Mouse (Mus musculus) limb, embryonic 12.5 days (tissue): ENCODE data around the gene Cyp2w1. TPM values are rescaled to one million over a fixed set of nuclear protein-coding genes. Genes with fewer than 3 reads are reported as not detected.

Source experiments
- ATAC-seq: fragments of 200-750 bp; cut with Nextera tagmentation; 2 replicates; pipeline ENCODE4 v1.8.0; 2017; ENCODE audit warnings: low read depth, moderate TSS enrichment; ENCODE audit not compliant: insufficient number of reproducible peaks, insufficient read depth, low FRiP score, low TSS enrichment
- H3K27ac ChIP-seq: fragments of 300-500 bp; sonication (generic); 2 replicates; pipeline ENCODE4 v1.5.1; 2016; ENCODE audit warnings: mild to moderate bottlenecking, moderate library complexity
- H3K27me3 ChIP-seq: fragments of 300-500 bp; sonication (generic); 2 replicates; pipeline ENCODE4 v1.6.1; 2016; ENCODE audit warnings: mild to moderate bottlenecking, moderate library complexity
- H3K36me3 ChIP-seq: fragments of 300-500 bp; sonication (generic); 2 replicates; pipeline ENCODE4 v1.6.1; 2016; ENCODE audit warnings: mild to moderate bottlenecking, moderate library complexity
- H3K4me1 ChIP-seq: fragments of 300-500 bp; sonication (generic); replicated peaks from 2 replicates; pipeline ENCODE4 v1.6.1; 2016
- H3K4me2 ChIP-seq: fragments of 300-500 bp; sonication (generic); 2 replicates; pipeline ENCODE4 v1.6.1; 2016; ENCODE audit warnings: mild to moderate bottlenecking, moderate library complexity
- H3K4me3 ChIP-seq: fragments of 300-500 bp; sonication (generic); replicated peaks from 2 replicates; pipeline ENCODE4 v1.5.1; 2016; ENCODE audit warnings: mild to moderate bottlenecking
- H3K9ac ChIP-seq: fragments of 300-500 bp; sonication (generic); replicated peaks from 2 replicates; pipeline ENCODE4 v1.6.1; 2016; ENCODE audit warnings: mild to moderate bottlenecking, moderate library complexity
- H3K9me3 ChIP-seq: fragments of 300-500 bp; sonication (generic); 2 replicates; pipeline ENCODE4 v1.6.1; 2016; ENCODE audit warnings: mild to moderate bottlenecking, moderate library complexity
- WGBS: fragments of 180-500 bp; shearing (Covaris S2); methylation state at CpG from one replicate; pipeline ENCODE4 v1.1.7; 2016; 5-methylcytosine and 5-hydroxymethylcytosine counted together
- polyA plus RNA-seq: library from polyadenylated mRNA; unstranded; fragments of >200 nt; fragmentation: Nextera tagmentation; extraction: Ambion mirVana; gene quantifications from 2 replicates; pipeline ENCODE4 v1.2.1, GENCODE M21; 2016

The Cyp2w1 gene
- polyA plus RNA-seq, 1 experiment from 2014 or later, result 0.90 TPM

- Histone ChIP-seq H3K27ac (no peak overlapping the region), H3K9ac (no peak overlapping the region), H3K27me3 (no peaks in the 10 kb centered on the region), H3K4me2 (no peak overlapping the region), H3K4me3 (no peak overlapping the region), H3K4me1 (peaks cover 30% of the 10 kb centered on the region), H3K36me3 (0 out of 2 replicates have a peak, but pooled peaks cover 3% of the 10 kb centered on the region), H3K9me3 (no peaks in the 10 kb centered on the region)
- 84% methylated on average over 11 of the region's 11 CpGs for WGBS
- ATAC-seq, result no peak
Observed at GRCm38 (mm10) chr5:139366484-139366883, 14.1 kb downstream of the Cyp2w1 start.

- ATAC-seq, result no peak
- 0 out of 2 replicates have a peak, but pooled peaks cover 3% of the 10 kb centered on the region for H3K36me3 ChIP-seq
- H3K4me1 ChIP-seq, result peaks cover 39% of the 10 kb centered on the region
- H3K4me2 ChIP-seq, result no peak overlapping the region
- H3K9me3 ChIP-seq, result no peaks in the 10 kb centered on the region
- H3K27ac ChIP-seq, result no peak overlapping the region
- no peak overlapping the region for H3K4me3 ChIP-seq
- no peaks in the 10 kb centered on the region for H3K27me3 ChIP-seq
- H3K9ac ChIP-seq, result no peak overlapping the region
- WGBS, result 92% methylated on average over 4 of the region's 4 CpGs
Observed at GRCm38 (mm10) chr5:139367884-139368458, 15.6 kb downstream of the Cyp2w1 start.

- no peak for ATAC-seq
- no peaks in the 10 kb centered on the region for H3K27me3 ChIP-seq
- H3K4me3 ChIP-seq, result no peak overlapping the region
- H3K27ac ChIP-seq, result no peak overlapping the region
- H3K4me2 ChIP-seq, result no peak overlapping the region
- H3K36me3 ChIP-seq, result 0 out of 2 replicates have a peak, but pooled peaks cover under 1% of the 10 kb centered on the region
- WGBS, result 83% methylated on average over 11 of the region's 11 CpGs
- no peaks in the 10 kb centered on the region for H3K9me3 ChIP-seq
- no peak overlapping the region for H3K9ac ChIP-seq
- peaks cover 39% of the 10 kb centered on the region for H3K4me1 ChIP-seq
Observed at GRCm38 (mm10) chr5:139368638-139369320, 16.4 kb downstream of the Cyp2w1 start.

- WGBS, result 81% methylated on average over 6 of the region's 6 CpGs
- Histone ChIP-seq H3K9ac (peak overlapping the region; percentile 28; the same call in 1 of the 2 replicates), H3K27me3 (no peaks in the 10 kb centered on the region), H3K4me1 (peaks cover 28% of the 10 kb centered on the region), H3K4me2 (no peak overlapping the region), H3K4me3 (no peak overlapping the region), H3K36me3 (no peaks in the 10 kb centered on the region), H3K9me3 (no peaks in the 10 kb centered on the region), H3K27ac (no peak overlapping the region)
- no peak for ATAC-seq
Observed at GRCm38 (mm10) chr5:139370336-139370735, 17.9 kb downstream of the Cyp2w1 start.

GRCm38 (mm10) chr5:139371118-139371517, 18.7 kb downstream of the Cyp2w1 start:
- peak overlapping the region; percentile 66 for H3K4me3 ChIP-seq
- no peaks in the 10 kb centered on the region for H3K36me3 ChIP-seq
- 66% methylated on average over 5 of the region's 5 CpGs for WGBS
- peaks cover 22% of the 10 kb centered on the region for H3K4me1 ChIP-seq
- H3K4me2 ChIP-seq, result peak overlapping the region; percentile 79
- H3K27ac ChIP-seq, result 0 out of 2 replicates have a peak overlapping the region, but pooled peaks have one; percentile 13
- no peaks in the 10 kb centered on the region for H3K27me3 ChIP-seq
- no peak for ATAC-seq
- no peaks in the 10 kb centered on the region for H3K9me3 ChIP-seq
- H3K9ac ChIP-seq, result peak overlapping the region; percentile 92

- 2% methylated on average over 39 of the region's 39 CpGs for WGBS
- H3K4me3 ChIP-seq, result peak overlapping the region; percentile 66
- H3K9me3 ChIP-seq, result no peaks in the 10 kb centered on the region
- H3K4me2 ChIP-seq, result peak overlapping the region; percentile 79
- H3K27me3 ChIP-seq, result no peaks in the 10 kb centered on the region
- H3K9ac ChIP-seq, result peak overlapping the region; percentile 92
- H3K4me1 ChIP-seq, result peaks cover 22% of the 10 kb centered on the region
- H3K27ac ChIP-seq, result peak overlapping the region; percentile 92
- H3K36me3 ChIP-seq, result no peaks in the 10 kb centered on the region
- ATAC-seq, result peak; percentile 94
Observed at GRCm38 (mm10) chr5:139371631-139372401, 19.4 kb downstream of the Cyp2w1 start.

GRCm38 (mm10) chr5:139373126-139373525, 20.7 kb downstream of the Cyp2w1 start:
- ATAC-seq, result no peak
- Histone ChIP-seq H3K9ac (no peak overlapping the region), H3K4me2 (no peak overlapping the region), H3K4me3 (no peak overlapping the region), H3K9me3 (no peaks in the 10 kb centered on the region), H3K27ac (no peak overlapping the region), H3K36me3 (no peaks in the 10 kb centered on the region), H3K27me3 (no peaks in the 10 kb centered on the region), H3K4me1 (peaks cover 34% of the 10 kb centered on the region)
- 86% methylated on average over 3 of the region's 3 CpGs for WGBS

- H3K27ac ChIP-seq, result no peak overlapping the region
- no peak overlapping the region for H3K4me3 ChIP-seq
- H3K4me2 ChIP-seq, result no peak overlapping the region
- ATAC-seq, result no peak
- 82% methylated on average over 6 of the region's 6 CpGs for WGBS
- no peaks in the 10 kb centered on the region for H3K36me3 ChIP-seq
- no peaks in the 10 kb centered on the region for H3K27me3 ChIP-seq
- H3K9me3 ChIP-seq, result no peaks in the 10 kb centered on the region
- peaks cover 38% of the 10 kb centered on the region for H3K4me1 ChIP-seq
- H3K9ac ChIP-seq, result no peak overlapping the region
Observed at GRCm38 (mm10) chr5:139373889-139374444, 21.6 kb downstream of the Cyp2w1 start.

GRCm38 (mm10) chr5:139374841-139375240, 22.4 kb downstream of the Cyp2w1 start:
- Histone ChIP-seq H3K4me2 (no peak overlapping the region), H3K27me3 (no peaks in the 10 kb centered on the region), H3K9ac (no peak overlapping the region), H3K36me3 (no peaks in the 10 kb centered on the region), H3K27ac (no peak overlapping the region), H3K9me3 (no peaks in the 10 kb centered on the region), H3K4me1 (peaks cover 46% of the 10 kb centered on the region), H3K4me3 (no peak overlapping the region)
- WGBS, result 83% methylated on average over 2 of the region's 2 CpGs
- no peak for ATAC-seq

GRCm38 (mm10) chr5:139377468-139378270, 25.3 kb downstream of the Cyp2w1 start, which contains the start of gene Gpr146:
Gene Gpr146, plus strand, starts transcription at chr5:139377697.
- no peak within 1 kb of the TSS for H3K4me3 ChIP-seq
- ATAC-seq, result no peak
- no peaks in the 10 kb centered on the region for H3K9me3 ChIP-seq
- WGBS, result 74% methylated on average over 18 of the region's 18 CpGs
- H3K27ac ChIP-seq, result peak within 1 kb of the TSS; percentile 64; the same call in 1 of the 2 replicates
- no peaks in the 10 kb centered on the region; the same call in 1 of the 2 replicates for H3K27me3 ChIP-seq
- no peak within 1 kb of the TSS for H3K9ac ChIP-seq
- H3K4me1 ChIP-seq, result peaks cover 43% of the 10 kb centered on the region
- H3K36me3 ChIP-seq, result no peaks in the 10 kb centered on the region
- H3K4me2 ChIP-seq, result no peak within 1 kb of the TSS
